Mouse (Mus musculus): ENCODE measurements around the gene Cd109. TPM values are rescaled to one million over a fixed set of nuclear protein-coding genes. Genes with fewer than 3 reads are reported as not detected.

The Cd109 gene
- 1.0 and 1.1 TPM in 2 replicates for polyA plus RNA-seq (2015; fragmentation: Nextera tagmentation; extraction: Ambion mirVana)

GRCm38 (mm10) chr9:78615401-78616021 is at the start of gene Cd109:
Gene Cd109 (plus strand): TSS chr9:78615546.

GRCm38 (mm10) chr9:78587914-78588313 is 27.4 kb upstream of the Cd109 start, which contains the start of gene Slc17a5:
Gene Slc17a5 (minus strand): TSS chr9:78588041.

Other genes starting within 250 kb of the Cd109 start
- gene Dppa5a, start 247.4 kb upstream of the Cd109 start, polyA plus RNA-seq (2015; fragmentation: Nextera tagmentation; extraction: Ambion mirVana), result 0.22 TPM in 1 of 2 replicates, not detected in the other
- gene Ooep, start 236.8 kb upstream of the Cd109 start, polyA plus RNA-seq (2015; fragmentation: Nextera tagmentation; extraction: Ambion mirVana), result 1.1 and 2.0 TPM in 2 replicates
- gene Ddx43, start 219.8 kb upstream of the Cd109 start, polyA plus RNA-seq (2015; fragmentation: Nextera tagmentation; extraction: Ambion mirVana), result 0.11 TPM in 1 of 2 replicates, not detected in the other
- 0.99 and 1.0 TPM in 2 replicates for gene Cgas, start 172.3 kb upstream of the Cd109 start, polyA plus RNA-seq (2015; fragmentation: Nextera tagmentation; extraction: Ambion mirVana)
- 11.7 and 21.8 TPM in 2 replicates for gene Mto1, start 167.3 kb upstream of the Cd109 start, polyA plus RNA-seq (2015; fragmentation: Nextera tagmentation; extraction: Ambion mirVana)
- 0.75 and 1.5 TPM in 2 replicates for gene Gm17324, start 166.8 kb upstream of the Cd109 start, polyA plus RNA-seq (2015; fragmentation: Nextera tagmentation; extraction: Ambion mirVana)
- gene Eef1a1, start 126.4 kb upstream of the Cd109 start, polyA plus RNA-seq (2015; fragmentation: Nextera tagmentation; extraction: Ambion mirVana), result 2,814 and 3,155 TPM in 2 replicates
- gene Slc17a5, start 27.5 kb upstream of the Cd109 start, polyA plus RNA-seq (2015; fragmentation: Nextera tagmentation; extraction: Ambion mirVana), result 15.3 and 15.6 TPM in 2 replicates

Data from adrenal gland, postnatal 0 days (tissue).